Mouse (Mus musculus) liver, adult 2 months (tissue): ENCODE data around the gene Lrrc59.

ENCODE experiments used
- CTCF ChIP-seq: fragments of 200-500 bp; IDR thresholded peaks from 2 replicates; pipeline ENCODE4 v1.5.1; 2011; ENCODE audit warnings: low read depth, low read length, control low read depth
- POLR2A ChIP-seq: fragments of 200-500 bp; IDR thresholded peaks from 2 replicates; pipeline ENCODE4 v1.6.1; 2011; ENCODE audit warnings: low read length, control low read depth; ENCODE audit not compliant: insufficient read depth; ENCODE audit errors: extremely low read depth

- TF ChIP-seq CTCF = no peak
- no peak for TF ChIP-seq POLR2A
Measured at GRCm38 (mm10) chr11:94676308-94676707, 46.7 kb downstream of the Lrrc59 start.
